Mouse (Mus musculus): ENCODE data around the gene Cpxm1.

DNA sequence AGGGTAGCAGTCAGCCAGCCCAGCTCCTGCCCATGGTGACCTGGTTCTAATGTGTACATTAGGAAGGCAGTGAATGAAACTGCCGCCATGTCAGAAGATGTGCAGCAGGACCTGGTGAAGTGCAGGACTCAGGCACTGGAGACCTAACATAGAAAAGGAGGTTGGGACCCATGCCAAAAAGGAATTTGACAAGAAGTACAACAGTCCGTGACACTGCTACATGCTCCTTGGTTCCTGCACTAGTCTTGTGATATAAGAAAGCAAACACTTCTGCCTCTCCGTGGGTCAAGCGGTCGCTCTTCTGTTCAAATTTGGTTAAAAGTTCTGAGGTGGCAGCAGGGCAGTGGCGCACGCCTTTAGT lies 56.2 kb downstream of the Cpxm1 start:
- no peak for TF ChIP-seq CTCF (IDR thresholded peaks at IDR 0.05; ENCODE audit: extremely low read depth, insufficient read depth, low read length)
- TF ChIP-seq POLR2A (IDR thresholded peaks at IDR 0.05; ENCODE audit: extremely low read depth, insufficient read depth, low read length), result no peak
